Mouse (Mus musculus) hindbrain, postnatal 0 days (tissue): Measurements from ENCODE around the gene Olfr461. TPM values are rescaled to one million over a fixed set of nuclear protein-coding genes. Genes with fewer than 3 reads are reported as not detected.
"Not testable (repeated sequence)": the region's sequence is repeated elsewhere in the genome, so short reads cannot be mapped to it uniquely, and the experiment has no call there.

Source experiments
- ATAC-seq: fragments of 200-750 bp; cut with Nextera tagmentation; 2 replicates; pipeline ENCODE4 v1.8.0; 2017; ENCODE audit warnings: mild to moderate bottlenecking, moderate TSS enrichment, moderate library complexity
- DNase-seq: peaks from one replicate; pipeline ENCODE4 v3.0.0-alpha.2; 2015; ENCODE audit warnings: low spot score
- H3K27ac ChIP-seq: fragments of 300-500 bp; sonication (generic); 2 replicates; pipeline ENCODE4 v1.5.1; 2014; ENCODE audit warnings: mild to moderate bottlenecking
- H3K27me3 ChIP-seq: fragments of 300-500 bp; sonication (generic); 2 replicates; pipeline ENCODE4 v1.6.1; 2014; ENCODE audit warnings: low read length, mixed read lengths; ENCODE audit not compliant: insufficient read depth
- H3K36me3 ChIP-seq: fragments of 300-500 bp; sonication (generic); 2 replicates; pipeline ENCODE4 v1.6.1; 2014; ENCODE audit warnings: low read length, mixed read lengths; ENCODE audit not compliant: insufficient read depth
- H3K4me1 ChIP-seq: fragments of 300-500 bp; sonication (generic); 2 replicates; pipeline ENCODE4 v1.6.1; 2014; ENCODE audit warnings: antibody characterized with exemption, low read length, mixed read lengths; ENCODE audit not compliant: insufficient read depth
- H3K4me2 ChIP-seq: fragments of 300-500 bp; sonication (generic); 2 replicates; pipeline ENCODE4 v1.6.1; 2014; ENCODE audit warnings: low read depth, mild to moderate bottlenecking, low read length, moderate library complexity, mixed read lengths
- H3K4me3 ChIP-seq: fragments of 300-500 bp; sonication (generic); 2 replicates; pipeline ENCODE4 v1.5.1; 2014; ENCODE audit warnings: low read length
- H3K9ac ChIP-seq: fragments of 300-500 bp; sonication (generic); replicated peaks from 2 replicates; pipeline ENCODE4 v1.6.1; 2014; ENCODE audit warnings: mild to moderate bottlenecking, low read length, moderate library complexity, mixed read lengths
- H3K9me3 ChIP-seq: fragments of 300-500 bp; sonication (generic); 2 replicates; pipeline ENCODE4 v1.6.1; 2016; ENCODE audit warnings: low read length, mixed read lengths
- CTCF ChIP-seq: IDR thresholded peaks from 2 replicates; pipeline ENCODE4 v1.5.1; 2016; ENCODE audit warnings: antibody characterized with exemption, control low read depth, low read depth
- WGBS: fragments of 180-500 bp; shearing (Covaris S2); extraction: QIAGEN DNeasy Blood & Tissue Kit; methylation state at CpG from one replicate; pipeline ENCODE4 v1.1.7; 2014; 5-methylcytosine and 5-hydroxymethylcytosine counted together
- polyA plus RNA-seq: library from polyadenylated mRNA; unstranded; fragments of >200 nt; fragmentation: Nextera tagmentation; extraction: Ambion mirVana; gene quantifications from 2 replicates; pipeline ENCODE4 v1.2.1, GENCODE M21; 2015
- total RNA-seq: library from RNA; depleted of rRNA; stranded (reverse); fragments of >200 nt; gene quantifications from 2 replicates; pipeline ENCODE4 v1.2.3, GENCODE M21; 2014; rRNA removed

Olfr461 gene
- total RNA-seq (not detected in 2 replicates), polyA plus RNA-seq (0.05 TPM in 1 of 2 replicates, not detected in the other)

- no peak within 1 kb of the TSS for H3K27ac ChIP-seq
- no peak within 1 kb of the TSS for H3K4me2 ChIP-seq
- TF ChIP-seq CTCF, result no peak
- no peak for ATAC-seq
- 80% methylated on average over 2 of the region's 2 CpGs for WGBS
- H3K4me3 ChIP-seq, result no peak within 1 kb of the TSS
- no peaks in the 10 kb centered on the region for H3K36me3 ChIP-seq
- DNase-seq, result no peak
- no peaks in the 10 kb centered on the region for H3K9me3 ChIP-seq
- no peaks in the 10 kb centered on the region for H3K4me1 ChIP-seq
- H3K9ac ChIP-seq, result no peak within 1 kb of the TSS
- no peaks in the 10 kb centered on the region for H3K27me3 ChIP-seq
Observed at GRCm38 (mm10) chr6:40554950-40555349, at the start of gene Olfr461. Olfr461 (minus strand) TSS chr6:40555050.

GRCm38 (mm10) chr6:40598546-40598945 is 43.7 kb upstream of the Olfr461 start:
- WGBS, result 30% methylated on average over 4 of the region's 4 CpGs
- not testable (repeated sequence) for H3K4me3 ChIP-seq, DNase-seq, H3K4me1 ChIP-seq, H3K27ac ChIP-seq, H3K9ac ChIP-seq, H3K9me3 ChIP-seq, ATAC-seq, H3K4me2 ChIP-seq, H3K36me3 ChIP-seq, H3K27me3 ChIP-seq

- 77% methylated on average over 3 of the region's 3 CpGs for WGBS
- H3K9ac ChIP-seq, result no peak overlapping the region
- no peak overlapping the region for H3K27ac ChIP-seq
- no peak overlapping the region for H3K4me3 ChIP-seq
- ATAC-seq (no peak), DNase-seq (no peak)
- no peaks in the 10 kb centered on the region for H3K9me3 ChIP-seq
- no peaks in the 10 kb centered on the region for H3K27me3 ChIP-seq
- TF ChIP-seq CTCF, result no peak
- H3K4me1 ChIP-seq, result no peaks in the 10 kb centered on the region
- no peak overlapping the region for H3K4me2 ChIP-seq
- H3K36me3 ChIP-seq, result no peaks in the 10 kb centered on the region
Observed at GRCm38 (mm10) chr6:40594804-40595550, 40.1 kb upstream of the Olfr461 start.

DNA sequence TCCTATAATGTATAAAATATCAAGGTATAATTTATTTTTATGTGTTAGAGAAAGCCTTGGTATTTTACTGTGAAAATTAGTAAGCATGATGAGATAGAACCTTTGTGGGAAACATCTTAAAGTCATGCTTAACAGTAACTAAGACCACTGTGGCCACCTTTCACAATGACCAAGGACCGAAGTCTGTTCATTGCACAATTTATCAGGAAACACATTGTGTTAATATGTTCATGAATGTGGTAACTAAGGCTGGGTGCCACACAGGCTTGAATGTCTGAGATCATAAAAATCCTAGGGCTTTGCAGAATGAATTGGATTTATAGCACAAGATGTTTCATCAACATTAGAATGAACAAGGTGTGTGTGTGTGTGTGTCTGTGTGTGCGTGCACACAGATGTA is 33.5 kb upstream of the Olfr461 start:
- H3K27ac ChIP-seq, result no peak overlapping the region
- H3K36me3 ChIP-seq, result no peaks in the 10 kb centered on the region
- DNase-seq, result no peak
- no peaks in the 10 kb centered on the region for H3K4me1 ChIP-seq
- no peak overlapping the region for H3K9ac ChIP-seq
- 93% methylated on average over 2 of the region's 2 CpGs for WGBS
- no peaks in the 10 kb centered on the region for H3K27me3 ChIP-seq
- TF ChIP-seq CTCF, result no peak
- H3K9me3 ChIP-seq, result no peaks in the 10 kb centered on the region
- no peak overlapping the region for H3K4me3 ChIP-seq
- H3K4me2 ChIP-seq, result no peak overlapping the region
- no peak for ATAC-seq

DNA sequence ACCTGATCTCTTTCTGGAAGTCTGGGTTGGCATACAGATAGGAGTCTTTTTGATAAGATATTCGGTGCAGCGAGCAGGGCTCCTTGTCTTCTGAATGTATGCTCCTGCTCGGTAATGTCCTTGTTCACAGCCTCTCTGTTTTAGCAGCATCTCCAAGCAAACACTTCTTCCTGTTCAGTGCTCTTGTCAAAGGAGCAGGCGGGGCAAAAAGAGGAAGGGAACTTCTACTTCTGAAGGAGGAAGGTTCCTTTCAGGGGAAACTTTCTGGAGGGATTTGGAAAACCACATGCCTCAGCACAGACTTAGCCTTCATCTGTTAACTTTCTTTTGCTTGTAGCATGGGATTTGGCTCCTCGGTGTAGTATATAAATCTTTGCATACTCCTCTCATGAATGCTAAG is 30.8 kb upstream of the Olfr461 start, which contains the start of gene Clec5a:
Clec5a (minus strand) TSS at position 177 of the 400 bp plus-strand sequence.
- 84% methylated on average over 5 of the region's 5 CpGs for WGBS
- Histone ChIP-seq H3K27ac (no peak within 1 kb of the TSS), H3K9ac (no peak within 1 kb of the TSS), H3K4me3 (no peak within 1 kb of the TSS), H3K4me1 (no peaks in the 10 kb centered on the region), H3K36me3 (no peaks in the 10 kb centered on the region), H3K9me3 (no peaks in the 10 kb centered on the region), H3K27me3 (no peaks in the 10 kb centered on the region), H3K4me2 (no peak within 1 kb of the TSS)
- no peak for TF ChIP-seq CTCF
- DNase-seq (no peak), ATAC-seq (no peak)

- Histone ChIP-seq H3K27ac (no peak overlapping the region), H3K4me3 (no peak overlapping the region), H3K27me3 (no peaks in the 10 kb centered on the region), H3K9me3 (no peaks in the 10 kb centered on the region), H3K9ac (no peak overlapping the region), H3K36me3 (no peaks in the 10 kb centered on the region), H3K4me2 (no peak overlapping the region), H3K4me1 (no peaks in the 10 kb centered on the region)
- no peak for ATAC-seq
- 0 out of 2 replicates have a peak, but pooled peaks have one; percentile 2 for TF ChIP-seq CTCF
- WGBS, result 71% methylated on average over 6 of the region's 6 CpGs
- peak; percentile 29 for DNase-seq
Observed at GRCm38 (mm10) chr6:40584336-40584735, 29.5 kb upstream of the Olfr461 start.

DNA sequence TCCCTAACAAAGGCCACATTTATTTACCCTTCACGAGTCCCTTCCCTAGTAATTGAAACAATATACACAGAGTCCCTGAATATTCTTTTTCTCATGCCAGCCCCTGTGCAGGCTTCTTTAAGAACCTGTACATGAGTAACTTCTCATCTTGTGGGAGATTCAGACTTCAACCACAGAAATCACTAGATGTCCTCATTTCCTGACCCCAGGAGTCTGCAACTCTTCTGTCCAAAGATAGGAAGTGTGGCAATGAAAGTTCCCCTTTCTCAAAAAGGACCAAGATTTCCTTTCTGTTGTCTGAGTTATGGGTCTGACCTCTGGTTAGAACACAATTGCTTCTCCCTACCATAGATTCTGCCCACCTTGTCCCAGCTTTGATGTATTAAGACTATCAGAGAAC is 21.5 kb upstream of the Olfr461 start:
- H3K4me2 ChIP-seq, result no peak overlapping the region
- H3K9ac ChIP-seq, result no peak overlapping the region
- no peak for DNase-seq
- H3K27me3 ChIP-seq, result no peaks in the 10 kb centered on the region
- no peak overlapping the region for H3K27ac ChIP-seq
- no peak for TF ChIP-seq CTCF
- no peaks in the 10 kb centered on the region for H3K4me1 ChIP-seq
- H3K4me3 ChIP-seq, result no peak overlapping the region
- no peaks in the 10 kb centered on the region for H3K36me3 ChIP-seq
- WGBS, result 90% methylated on average over 1 of the region's 1 CpGs
- H3K9me3 ChIP-seq, result no peaks in the 10 kb centered on the region
- ATAC-seq, result no peak
